Mouse (Mus musculus): ENCODE data around the gene Ephb3. TPM values are rescaled to one million over a fixed set of nuclear protein-coding genes. Genes with fewer than 3 reads are reported as not detected.

Gene Ephb3
- total and polyA plus RNA-seq, 2 experiments from 2014 or later, result 8.3 to 21.4 TPM

GRCm38 (mm10) chr16:21244803-21245202 is 40.2 kb downstream of the Ephb3 start:
- no peak overlapping the region for H3K4me3 ChIP-seq (ENCODE audit: low read length)
- no peak for TF ChIP-seq CTCF (IDR thresholded peaks at IDR 0.05; ENCODE audit: low read depth)
- peaks cover 9% of the 10 kb centered on the region for H3K27me3 ChIP-seq (ENCODE audit: insufficient read depth, low read length)
- no peak for ATAC-seq
- H3K9ac ChIP-seq (replicated peaks; ENCODE audit: low read length), result no peak overlapping the region
- no peaks in the 10 kb centered on the region for H3K36me3 ChIP-seq (ENCODE audit: insufficient read depth, low read length)
- H3K27ac ChIP-seq, result no peak overlapping the region
- H3K9me3 ChIP-seq (ENCODE audit: low read length), result no peaks in the 10 kb centered on the region
- WGBS, result 55% methylated on average over 3 of the region's 3 CpGs
- no peak for DNase-seq (ENCODE audit: low spot score)
- peaks cover 11% of the 10 kb centered on the region; the same call in 1 of the 2 replicates for H3K4me1 ChIP-seq (ENCODE audit: insufficient read depth, low read length)
- no peak overlapping the region for H3K4me2 ChIP-seq (ENCODE audit: low read depth, low read length)

- ATAC-seq (no peak), DNase-seq (ENCODE audit: low spot score) (no peak)
- no peaks in the 10 kb centered on the region for H3K9me3 ChIP-seq (ENCODE audit: low read length)
- H3K4me2 ChIP-seq (ENCODE audit: low read depth, low read length), result 0 out of 2 replicates have a peak overlapping the region, but pooled peaks have one; percentile 88
- no peaks in the 10 kb centered on the region for H3K36me3 ChIP-seq (ENCODE audit: insufficient read depth, low read length)
- H3K9ac ChIP-seq (replicated peaks; ENCODE audit: low read length), result no peak overlapping the region
- peaks cover 11% of the 10 kb centered on the region; the same call in 1 of the 2 replicates for H3K4me1 ChIP-seq (ENCODE audit: insufficient read depth, low read length)
- no peak overlapping the region for H3K27ac ChIP-seq
- WGBS, result 16% methylated on average over 7 of the region's 7 CpGs
- peaks cover 9% of the 10 kb centered on the region for H3K27me3 ChIP-seq (ENCODE audit: insufficient read depth, low read length)
- no peak overlapping the region for H3K4me3 ChIP-seq (ENCODE audit: low read length)
- TF ChIP-seq CTCF (IDR thresholded peaks at IDR 0.05; ENCODE audit: low read depth), result no peak
Measured at GRCm38 (mm10) chr16:21245387-21245786, 40.8 kb downstream of the Ephb3 start.

GRCm38 (mm10) chr16:21245931-21246390 is 41.4 kb downstream of the Ephb3 start:
- TF ChIP-seq CTCF (IDR thresholded peaks at IDR 0.05; ENCODE audit: low read depth), result peak; percentile 71
- H3K9ac ChIP-seq (replicated peaks; ENCODE audit: low read length), result peak overlapping the region; percentile 45; the same call in 1 of the 2 replicates
- no peaks in the 10 kb centered on the region for H3K36me3 ChIP-seq (ENCODE audit: insufficient read depth, low read length)
- H3K4me3 ChIP-seq (ENCODE audit: low read length), result peak overlapping the region; percentile 43
- H3K4me1 ChIP-seq (ENCODE audit: insufficient read depth, low read length), result peaks cover 11% of the 10 kb centered on the region; the same call in 1 of the 2 replicates
- peak overlapping the region; percentile 88 for H3K4me2 ChIP-seq (ENCODE audit: low read depth, low read length)
- DNase-seq (ENCODE audit: low spot score) (peak; percentile 91), ATAC-seq (peak; percentile 86)
- WGBS, result under 1% methylated on average over 27 of the region's 29 CpGs
- peak overlapping the region; percentile 32; the same call in 1 of the 2 replicates for H3K27ac ChIP-seq
- peaks cover 9% of the 10 kb centered on the region for H3K27me3 ChIP-seq (ENCODE audit: insufficient read depth, low read length)
- no peaks in the 10 kb centered on the region for H3K9me3 ChIP-seq (ENCODE audit: low read length)

- Histone ChIP-seq H3K9ac (replicated peaks; ENCODE audit: low read length) (peak overlapping the region; percentile 45), H3K27ac (peak overlapping the region; percentile 32; the same call in 1 of the 2 replicates), H3K4me2 (ENCODE audit: low read depth, low read length) (peak overlapping the region; percentile 88), H3K9me3 (ENCODE audit: low read length) (no peaks in the 10 kb centered on the region), H3K27me3 (ENCODE audit: insufficient read depth, low read length) (peaks cover 9% of the 10 kb centered on the region), H3K36me3 (ENCODE audit: insufficient read depth, low read length) (no peaks in the 10 kb centered on the region), H3K4me1 (ENCODE audit: insufficient read depth, low read length) (peaks cover 11% of the 10 kb centered on the region; the same call in 1 of the 2 replicates), H3K4me3 (ENCODE audit: low read length) (peak overlapping the region; percentile 43)
- ATAC-seq (no peak), DNase-seq (ENCODE audit: low spot score) (peak; percentile 40)
- TF ChIP-seq CTCF (IDR thresholded peaks at IDR 0.05; ENCODE audit: low read depth), result no peak
- 4% methylated on average over 30 of the region's 33 CpGs for WGBS
Measured at GRCm38 (mm10) chr16:21246391-21247036, 42.0 kb downstream of the Ephb3 start.

- peak overlapping the region; percentile 88 for H3K4me2 ChIP-seq (ENCODE audit: low read depth, low read length)
- peaks cover 9% of the 10 kb centered on the region for H3K27me3 ChIP-seq (ENCODE audit: insufficient read depth, low read length)
- no peak overlapping the region for H3K4me3 ChIP-seq (ENCODE audit: low read length)
- H3K9me3 ChIP-seq (ENCODE audit: low read length), result no peaks in the 10 kb centered on the region
- peaks cover 11% of the 10 kb centered on the region; the same call in 1 of the 2 replicates for H3K4me1 ChIP-seq (ENCODE audit: insufficient read depth, low read length)
- no peak for TF ChIP-seq CTCF (IDR thresholded peaks at IDR 0.05; ENCODE audit: low read depth)
- WGBS, result 12% methylated on average over 4 of the region's 4 CpGs
- ATAC-seq, result no peak
- no peak overlapping the region for H3K9ac ChIP-seq (replicated peaks; ENCODE audit: low read length)
- H3K36me3 ChIP-seq (ENCODE audit: insufficient read depth, low read length), result no peaks in the 10 kb centered on the region
- DNase-seq (ENCODE audit: low spot score), result no peak
- H3K27ac ChIP-seq, result peak overlapping the region; percentile 32; the same call in 1 of the 2 replicates
Measured at GRCm38 (mm10) chr16:21247037-21247432, 42.5 kb downstream of the Ephb3 start.

- no peaks in the 10 kb centered on the region for H3K36me3 ChIP-seq (ENCODE audit: insufficient read depth, low read length)
- no peak overlapping the region for H3K27ac ChIP-seq
- TF ChIP-seq CTCF (IDR thresholded peaks at IDR 0.05; ENCODE audit: low read depth), result no peak
- peak overlapping the region; percentile 38 for H3K4me3 ChIP-seq (ENCODE audit: low read length)
- H3K4me1 ChIP-seq (ENCODE audit: insufficient read depth, low read length), result peaks cover 11% of the 10 kb centered on the region; the same call in 1 of the 2 replicates
- WGBS, result 4% methylated on average over 38 of the region's 38 CpGs
- DNase-seq (ENCODE audit: low spot score) (peak; percentile 78), ATAC-seq (peak; percentile 68)
- peak overlapping the region; percentile 35; the same call in 1 of the 2 replicates for H3K9ac ChIP-seq (replicated peaks; ENCODE audit: low read length)
- H3K27me3 ChIP-seq (ENCODE audit: insufficient read depth, low read length), result peaks cover 9% of the 10 kb centered on the region
- peak overlapping the region; percentile 73 for H3K4me2 ChIP-seq (ENCODE audit: low read depth, low read length)
- H3K9me3 ChIP-seq (ENCODE audit: low read length), result no peaks in the 10 kb centered on the region
Measured at GRCm38 (mm10) chr16:21247871-21248712, 43.5 kb downstream of the Ephb3 start.
